Mouse (Mus musculus) forebrain, embryonic 11.5 days (tissue): Measurements from ENCODE around the gene Lcat. TPM values are rescaled to one million over a fixed set of nuclear protein-coding genes. Genes with fewer than 3 reads are reported as not detected.
"Not testable (repeated sequence)": the region's sequence is repeated elsewhere in the genome, so short reads cannot be mapped to it uniquely, and the experiment has no call there.

Experiments used
- ATAC-seq: fragments of 200-750 bp; cut with Nextera tagmentation; replicated peaks from 2 replicates; pipeline ENCODE4 v1.8.0; 2017; ENCODE audit warnings: moderate TSS enrichment; ENCODE audit not compliant: low FRiP score
- DNase-seq: peaks from one replicate; pipeline ENCODE4 v3.0.0-alpha.2; 2017; ENCODE audit warnings: low spot score
- H3K27ac ChIP-seq: fragments of 300-500 bp; sonication (generic); 2 replicates; pipeline ENCODE4 v1.5.1; 2014; ENCODE audit warnings: low read depth, low read length
- H3K27me3 ChIP-seq: fragments of 300-500 bp; sonication (generic); 2 replicates; pipeline ENCODE4 v1.6.1; 2014; ENCODE audit warnings: mild to moderate bottlenecking, low read length, mixed read lengths; ENCODE audit not compliant: control insufficient read depth, insufficient read depth
- H3K36me3 ChIP-seq: fragments of 300-500 bp; sonication (generic); 2 replicates; pipeline ENCODE4 v1.6.1; 2014; ENCODE audit warnings: mild to moderate bottlenecking, low read length, moderate library complexity, mixed read lengths; ENCODE audit not compliant: control insufficient read depth, insufficient read depth
- H3K4me1 ChIP-seq: fragments of 300-500 bp; sonication (generic); replicated peaks from 2 replicates; pipeline ENCODE4 v1.6.1; 2014; ENCODE audit warnings: low read length, mixed read lengths; ENCODE audit not compliant: control insufficient read depth, insufficient read depth
- H3K4me2 ChIP-seq: fragments of 300-500 bp; sonication (generic); 2 replicates; pipeline ENCODE4 v1.6.1; 2014; ENCODE audit warnings: low read depth, mild to moderate bottlenecking, low read length, moderate library complexity, mixed read lengths; ENCODE audit not compliant: severe bottlenecking
- H3K4me3 ChIP-seq: fragments of 300-500 bp; sonication (generic); 2 replicates; pipeline ENCODE4 v1.5.1; 2014; ENCODE audit warnings: low read depth, low read length
- H3K9ac ChIP-seq: fragments of 300-500 bp; sonication (generic); 2 replicates; pipeline ENCODE4 v1.6.1; 2014; ENCODE audit warnings: low read length
- H3K9me3 ChIP-seq: fragments of 300-500 bp; sonication (generic); 2 replicates; pipeline ENCODE4 v1.6.1; 2016; ENCODE audit warnings: low read length, mixed read lengths; ENCODE audit not compliant: control insufficient read depth
- WGBS: fragments of 180-500 bp; shearing (Covaris S2); extraction: QIAGEN DNeasy Blood & Tissue Kit; methylation state at CpG from one replicate; pipeline ENCODE4 v1.1.7; 2014; 5-methylcytosine and 5-hydroxymethylcytosine counted together
- polyA plus RNA-seq: library from polyadenylated mRNA; unstranded; fragments of >200 nt; fragmentation: Nextera tagmentation; extraction: Ambion mirVana; gene quantifications from 2 replicates; pipeline ENCODE4 v1.2.1, GENCODE M21; 2014

Gene Lcat
- polyA plus RNA-seq: 0.55 and 0.60 TPM in 2 replicates

GRCm38 (mm10) chr8:105943321-105943739 lies at the start of gene Lcat:
Gene Lcat (minus strand): TSS chr8:105943382.
- no peak for ATAC-seq
- Histone ChIP-seq H3K4me1 (no peaks in the 10 kb centered on the region), H3K27me3 (no peaks in the 10 kb centered on the region), H3K27ac (no peak within 1 kb of the TSS), H3K9ac (no peak within 1 kb of the TSS), H3K9me3 (no peaks in the 10 kb centered on the region), H3K4me2 (no peak within 1 kb of the TSS), H3K4me3 (no peak within 1 kb of the TSS), H3K36me3 (no peaks in the 10 kb centered on the region)
- DNase-seq: peak; percentile 51
- WGBS: 55% methylated on average over 7 of the region's 8 CpGs

DNA sequence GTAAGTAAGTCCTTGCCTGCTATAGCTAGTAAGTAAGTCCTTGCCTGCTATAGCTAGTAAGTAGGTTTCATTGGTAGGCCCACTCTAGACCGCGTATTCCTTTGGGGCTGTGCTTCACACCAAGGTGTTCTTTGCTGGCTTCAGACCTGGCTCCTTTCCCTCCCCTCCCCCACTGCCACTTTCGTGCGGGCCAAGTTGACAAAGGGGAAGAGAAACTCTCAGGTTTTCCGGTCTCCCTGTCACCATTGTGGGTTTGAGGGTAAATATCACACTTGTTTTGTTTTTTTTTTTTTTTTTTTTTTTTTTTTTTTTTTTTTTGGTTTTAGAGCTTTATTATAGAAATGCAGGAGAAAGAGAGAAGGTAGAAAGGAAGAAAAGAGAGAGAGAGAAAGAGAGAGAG lies 49.3 kb upstream of the Lcat start:
- Histone ChIP-seq H3K27me3 (no peaks in the 10 kb centered on the region), H3K9me3 (no peaks in the 10 kb centered on the region), H3K36me3 (no peaks in the 10 kb centered on the region), H3K4me1 (no peaks in the 10 kb centered on the region), H3K4me2 (no peak overlapping the region), H3K9ac (no peak overlapping the region), H3K4me3 (no peak overlapping the region), H3K27ac (no peak overlapping the region)
- WGBS: 74% methylated on average over 5 of the region's 5 CpGs
- ATAC-seq: no peak
- no peak for DNase-seq

DNA sequence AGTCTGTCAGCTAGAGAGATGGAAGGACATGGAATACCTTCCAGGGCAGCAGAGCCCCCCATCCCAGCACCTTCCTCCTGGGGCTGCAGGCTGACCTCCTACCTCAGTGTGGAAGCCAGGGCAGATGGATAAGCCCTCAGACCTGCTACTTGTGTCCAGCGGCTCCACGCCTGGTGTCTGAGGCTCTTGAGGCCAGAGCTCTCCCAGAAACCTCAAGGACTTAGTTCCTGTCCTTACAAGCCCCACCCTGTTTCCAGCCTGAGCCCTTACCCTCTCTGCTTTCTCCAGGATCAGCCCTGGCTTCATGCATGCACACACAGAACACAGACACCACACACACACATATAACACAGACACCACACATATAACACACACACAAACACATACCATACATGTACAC lies 48.4 kb upstream of the Lcat start:
- no peak for DNase-seq
- Histone ChIP-seq H3K27me3 (no peaks in the 10 kb centered on the region), H3K4me3 (no peak overlapping the region), H3K36me3 (no peaks in the 10 kb centered on the region), H3K4me2 (no peak overlapping the region), H3K9ac (peak overlapping the region; percentile 41; the same call in 1 of the 2 replicates), H3K9me3 (no peaks in the 10 kb centered on the region), H3K27ac (no peak overlapping the region), H3K4me1 (no peaks in the 10 kb centered on the region)
- ATAC-seq: no peak
- 89% methylated on average over 2 of the region's 2 CpGs for WGBS

DNA sequence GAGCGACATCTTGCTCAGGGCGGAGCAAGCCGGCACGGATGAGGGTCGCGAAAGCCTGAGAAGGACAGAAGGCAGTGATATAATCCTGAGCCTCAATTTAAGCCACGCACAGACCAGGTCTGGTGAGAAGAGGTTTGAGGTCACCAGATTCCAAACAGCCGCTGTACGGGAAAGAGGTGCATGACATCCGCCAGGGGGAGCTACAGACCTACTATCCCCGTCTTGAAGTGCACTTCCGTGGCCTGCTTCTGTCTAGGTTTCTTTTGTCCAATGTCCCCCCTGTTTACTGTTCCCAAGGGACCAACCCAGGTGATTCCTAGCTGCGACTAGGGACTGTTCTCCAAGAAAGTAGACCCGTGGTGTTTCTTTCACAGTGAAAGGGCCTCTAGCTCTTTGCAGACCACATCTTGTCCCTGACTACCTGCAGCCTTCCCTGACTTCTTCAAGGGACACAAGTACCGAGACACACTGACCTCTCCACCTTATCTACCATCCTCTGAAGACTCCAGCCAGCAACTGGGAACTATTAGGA lies 47.7 kb upstream of the Lcat start, which contains the start of gene Dus2:
Gene Dus2, plus strand, starts transcription at position 482 of the 532 bp plus-strand sequence.
- WGBS: 11% methylated on average over 15 of the region's 15 CpGs
- DNase-seq (peak; percentile 89), ATAC-seq (peak; percentile 71)
- Histone ChIP-seq H3K27me3 (no peaks in the 10 kb centered on the region), H3K27ac (no peak within 1 kb of the TSS), H3K36me3 (no peaks in the 10 kb centered on the region), H3K4me1 (no peaks in the 10 kb centered on the region), H3K4me3 (no peak within 1 kb of the TSS), H3K4me2 (peak within 1 kb of the TSS; percentile 15; the same call in 1 of the 2 replicates), H3K9me3 (no peaks in the 10 kb centered on the region), H3K9ac (peak within 1 kb of the TSS; percentile 41)

DNA sequence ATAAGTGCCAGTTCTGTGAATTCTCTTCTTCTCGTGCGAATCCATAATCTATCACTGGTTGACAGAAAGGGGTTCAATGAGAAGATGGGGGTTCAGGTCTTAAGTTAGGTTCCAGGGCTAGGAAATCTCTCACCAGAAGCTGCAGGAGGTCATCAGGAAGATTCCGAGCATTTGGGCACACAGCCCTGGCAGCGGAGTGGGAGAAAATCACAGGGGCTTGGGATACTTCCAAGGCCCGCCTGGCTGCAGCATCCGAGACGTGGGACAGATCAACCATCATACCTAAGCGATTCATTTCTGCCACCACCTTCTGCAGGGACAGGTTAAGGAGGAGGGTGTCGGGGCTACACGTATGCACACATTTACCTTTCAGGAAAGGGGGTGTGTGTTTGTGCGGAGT lies 45.4 kb upstream of the Lcat start:
- Histone ChIP-seq H3K4me1 (no peaks in the 10 kb centered on the region), H3K9me3 (no peaks in the 10 kb centered on the region), H3K27ac (no peak overlapping the region), H3K36me3 (no peaks in the 10 kb centered on the region), H3K4me2 (no peak overlapping the region), H3K9ac (no peak overlapping the region), H3K4me3 (no peak overlapping the region), H3K27me3 (no peaks in the 10 kb centered on the region)
- DNase-seq (no peak), ATAC-seq (no peak)
- WGBS: 84% methylated on average over 11 of the region's 11 CpGs

- WGBS: 85% methylated on average over 11 of the region's 11 CpGs
- not testable (repeated sequence) for H3K4me2 ChIP-seq, ATAC-seq
These were observed 40.2 kb upstream of the Lcat start for GRCm38 (mm10) chr8:105983406-105983805.

DNA sequence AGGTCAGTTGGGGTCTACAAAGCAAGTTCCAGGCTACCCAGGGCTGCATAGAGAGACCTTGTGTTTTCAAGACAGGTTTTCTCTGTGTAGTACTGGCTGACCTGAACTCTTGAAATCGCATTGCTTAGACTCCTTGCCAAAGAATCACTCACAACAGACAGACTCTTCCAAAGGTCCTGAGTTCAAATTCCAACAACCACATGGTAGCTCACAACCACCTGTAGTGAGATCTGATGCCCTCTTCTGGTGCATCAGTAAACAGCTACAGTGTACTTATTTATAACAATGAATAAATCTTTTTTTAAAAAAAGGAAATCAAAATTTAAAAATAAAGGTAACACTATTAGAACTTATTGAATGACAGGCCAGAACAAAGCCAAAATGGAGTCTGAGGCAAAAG lies 38.0 kb upstream of the Lcat start:
- Histone ChIP-seq H3K36me3 (no peaks in the 10 kb centered on the region), H3K9me3 (no peaks in the 10 kb centered on the region), H3K4me1 (no peaks in the 10 kb centered on the region), H3K4me3 (no peak overlapping the region), H3K4me2 (no peak overlapping the region), H3K27ac (no peak overlapping the region), H3K27me3 (no peaks in the 10 kb centered on the region), H3K9ac (no peak overlapping the region)
- WGBS: 97% methylated on average over 1 of the region's 1 CpGs
- DNase-seq (no peak), ATAC-seq (no peak)

More at GRCm38 (mm10) chr8:105983406-105983805, 40.2 kb upstream of the Lcat start:
- not testable (repeated sequence) for H3K9me3 ChIP-seq, H3K4me1 ChIP-seq, DNase-seq, H3K27me3 ChIP-seq, H3K27ac ChIP-seq, H3K36me3 ChIP-seq, H3K4me3 ChIP-seq, H3K9ac ChIP-seq

GRCm38 (mm10) chr8:105979325-105979724 lies 36.1 kb upstream of the Lcat start, which contains the start of gene Dpep3:
Gene Dpep3 (minus strand): TSS chr8:105979429.
- Histone ChIP-seq H3K4me1 (no peaks in the 10 kb centered on the region), H3K27me3 (no peaks in the 10 kb centered on the region), H3K4me3 (no peak within 1 kb of the TSS), H3K9ac (no peak within 1 kb of the TSS), H3K36me3 (no peaks in the 10 kb centered on the region), H3K4me2 (no peak within 1 kb of the TSS), H3K27ac (no peak within 1 kb of the TSS), H3K9me3 (no peaks in the 10 kb centered on the region)
- WGBS: 91% methylated on average over 15 of the region's 15 CpGs
- ATAC-seq: no peak
- DNase-seq: no peak

- DNase-seq (no peak), ATAC-seq (no peak)
- Histone ChIP-seq H3K4me2 (no peak overlapping the region), H3K27me3 (no peaks in the 10 kb centered on the region), H3K4me1 (no peaks in the 10 kb centered on the region), H3K36me3 (no peaks in the 10 kb centered on the region), H3K27ac (no peak overlapping the region), H3K9ac (no peak overlapping the region), H3K4me3 (no peak overlapping the region), H3K9me3 (no peaks in the 10 kb centered on the region)
- 61% methylated on average over 7 of the region's 7 CpGs for WGBS
These were observed 32.2 kb upstream of the Lcat start for GRCm38 (mm10) chr8:105975363-105975762.
